Mouse (Mus musculus): ENCODE measurements at regions not wholly inside any gene's neighbourhood (a gene's known extent, or its start where the extent isn't known, plus 50 kb on each side); places are given as distances from the start of the nearest gene placed in this dataset.

DNA sequence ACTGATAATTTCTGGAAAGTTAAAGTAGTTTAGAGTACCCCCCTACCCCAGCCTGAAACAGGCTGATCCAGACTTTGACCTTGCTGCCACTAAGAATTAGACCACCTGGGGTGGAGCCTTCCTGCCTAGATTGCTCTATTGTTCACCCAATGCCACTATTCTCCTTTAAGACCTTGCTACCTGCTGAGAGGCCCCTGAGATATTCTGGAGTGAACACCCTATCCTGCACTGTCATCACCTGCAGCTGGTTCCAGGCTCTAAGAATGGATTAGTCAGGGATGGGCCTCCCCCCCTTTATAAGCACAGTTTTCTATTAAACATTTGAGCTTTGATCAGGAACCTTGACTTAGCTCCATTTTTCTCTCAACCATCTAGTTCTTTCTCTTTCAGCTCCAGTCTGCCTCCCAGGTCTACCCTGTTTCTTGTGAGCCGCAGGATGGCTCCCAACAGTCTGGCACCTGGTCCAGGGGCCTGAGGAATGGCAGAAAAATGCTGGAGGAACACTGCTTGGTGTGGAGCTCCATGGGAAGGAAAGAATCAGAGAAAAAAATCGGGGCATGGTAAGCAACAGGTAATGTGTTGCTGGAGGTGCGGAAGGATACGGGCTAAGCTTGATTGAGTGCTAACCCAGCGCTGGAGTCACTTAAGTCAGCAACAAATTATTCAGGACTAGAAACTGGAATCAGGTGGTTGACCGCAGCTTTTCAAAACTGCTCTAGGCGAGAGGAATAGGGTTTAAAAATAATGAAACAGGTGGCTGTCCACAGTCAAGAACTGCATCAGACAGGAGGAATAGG is 1073.7 kb upstream of the Gje1 start:
- DNase-seq (ENCODE audit: extremely low read depth), result no peak
- no peak overlapping the region for H3K9ac ChIP-seq (ENCODE audit: insufficient read depth, low read depth)
- in situ Hi-C loops (cut with MboI; ENCODE audit: low pct_ligation_motif_present, low pct_unique_long_range_greater_than_20kb, low sequenced_read_pairs), result no loop called here

DNA sequence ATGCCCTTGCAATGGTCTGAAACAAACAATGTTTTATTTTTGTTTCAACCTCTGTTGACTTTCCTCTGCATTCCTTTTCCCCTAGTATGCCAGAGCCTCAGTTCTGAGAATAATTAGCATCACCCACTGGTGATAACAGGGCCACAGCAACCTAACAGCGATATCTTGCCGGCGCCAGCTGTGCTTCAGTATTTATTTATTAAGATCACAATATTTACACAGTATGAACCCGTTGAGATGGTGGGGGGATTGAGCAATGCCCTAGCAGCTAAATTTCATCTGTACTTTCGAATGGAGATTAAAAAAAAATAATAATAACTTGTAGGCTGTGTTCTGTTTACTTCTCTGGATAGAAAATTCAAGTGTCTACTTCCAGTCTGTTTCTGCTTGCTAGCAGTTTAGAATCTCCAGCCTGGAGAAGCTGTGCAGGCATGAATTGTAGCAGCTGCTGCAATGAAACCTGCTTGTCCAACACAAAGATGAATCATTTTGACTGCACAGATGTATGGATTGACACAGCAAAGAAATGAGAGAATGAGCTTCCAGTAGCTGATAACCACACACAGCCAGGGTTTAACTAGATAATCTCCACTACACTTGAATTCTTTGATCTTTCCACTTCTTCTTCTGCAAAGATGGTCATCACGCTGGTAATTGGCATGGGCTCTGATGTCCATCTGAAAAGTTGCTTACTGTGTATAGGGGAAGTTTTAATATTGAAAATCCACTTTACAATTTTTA is 1042.1 kb upstream of the Gje1 start:
- dilution Hi-C loops (cut with MboI; ENCODE audit: extremely low pct_ligation_motif_present, extremely low pct_unique_long_range_greater_than_20kb, low sequenced_read_pairs) (no loop called here), in situ Hi-C loops (cut with MboI; ENCODE audit: low pct_ligation_motif_present, low pct_unique_long_range_greater_than_20kb, low sequenced_read_pairs) (no loop called here)
- H3K9me3 ChIP-seq (replicated peaks; ENCODE audit: low read length), result no peaks in the 10 kb centered on the region
- H3K4me2 ChIP-seq (ENCODE audit: insufficient read depth, low read depth, poor library complexity, severe bottlenecking), result no peak overlapping the region
- H3K9ac ChIP-seq (ENCODE audit: insufficient read depth, low read depth), result no peak overlapping the region
- TF ChIP-seq UBTF (IDR thresholded peaks at IDR 0.05; ENCODE audit: low read depth, low read length) (no peak), TCF12 (IDR thresholded peaks at IDR 0.05; ENCODE audit: low read depth, low read length) (no peak), IRF4 (IDR thresholded peaks at IDR 0.05; ENCODE audit: low read depth, low read length) (no peak), TBP (conservative IDR thresholded peaks at IDR 0.05; ENCODE audit: low read depth, low read length) (no peak), MEF2A (IDR thresholded peaks at IDR 0.05; ENCODE audit: borderline replicate concordance, low read depth, low read length) (no peak), USF1 (IDR thresholded peaks at IDR 0.05; ENCODE audit: low read depth, low read length) (no peak), SMC3 (IDR thresholded peaks at IDR 0.05; ENCODE audit: low read depth, low read length) (no peak), EP300 (IDR thresholded peaks at IDR 0.05; ENCODE audit: low read length) (no peak), CTCF (conservative IDR thresholded peaks at IDR 0.05 in 1 of 2, IDR thresholded peaks at IDR 0.05 in 1 of 2; ENCODE audit: low read depth in 2 of 2, low read length in 2 of 2) (no peak), KAT2A (IDR thresholded peaks at IDR 0.05; ENCODE audit: insufficient replicate concordance, low read length) (no peak)
- H3K27me3 ChIP-seq (replicated peaks), result no peaks in the 10 kb centered on the region
- H3K27ac ChIP-seq (ENCODE audit: insufficient read depth, low read depth), result no peak overlapping the region
- no peaks in the 10 kb centered on the region for H3K4me1 ChIP-seq (ENCODE audit: control insufficient read depth in 1 of 2, insufficient read depth in 2 of 2)
- no peak for DNase-seq (ENCODE audit: extremely low read depth)
- H3K36me3 ChIP-seq (replicated peaks in 1 of 2; ENCODE audit: control insufficient read depth in 1 of 2, insufficient read depth in 1 of 2, low read length in 1 of 2), result no peaks in the 10 kb centered on the region
- H3K79me2 ChIP-seq (replicated peaks; ENCODE audit: control insufficient read depth, extremely low read depth, insufficient read depth, poor library complexity, severe bottlenecking), result no peaks in the 10 kb centered on the region
- H3K4me3 ChIP-seq (replicated peaks in 1 of 3; ENCODE audit: low read depth in 2 of 3, low read length in 2 of 3, poor library complexity in 1 of 3), result no peak overlapping the region

More for the DNA sequence above, 1073.7 kb upstream of the Gje1 start:
- Histone ChIP-seq H3K79me2 (replicated peaks; ENCODE audit: control insufficient read depth, extremely low read depth, insufficient read depth, poor library complexity, severe bottlenecking) (no peaks in the 10 kb centered on the region), H3K9me3 (replicated peaks; ENCODE audit: low read length) (no peaks in the 10 kb centered on the region), H3K4me2 (ENCODE audit: insufficient read depth, low read depth, poor library complexity, severe bottlenecking) (no peak overlapping the region), H3K27me3 (replicated peaks) (no peaks in the 10 kb centered on the region), H3K36me3 (replicated peaks in 1 of 2; ENCODE audit: control insufficient read depth in 1 of 2, insufficient read depth in 1 of 2, low read length in 1 of 2) (no peaks in the 10 kb centered on the region), H3K4me3 (replicated peaks in 1 of 3; ENCODE audit: low read depth in 2 of 3, low read length in 2 of 3, poor library complexity in 1 of 3) (no peak overlapping the region), H3K27ac (ENCODE audit: insufficient read depth, low read depth) (no peak overlapping the region), H3K4me1 (ENCODE audit: control insufficient read depth in 1 of 2, insufficient read depth in 2 of 2) (no peaks in the 10 kb centered on the region)
- no peak for TF ChIP-seq JUN (IDR thresholded peaks at IDR 0.05; ENCODE audit: insufficient read depth, low read depth, low read length)
- TF ChIP-seq SMC3 (IDR thresholded peaks at IDR 0.05; ENCODE audit: low read depth, low read length), result no peak
- no peak for TF ChIP-seq NRF1 (IDR thresholded peaks at IDR 0.05; ENCODE audit: low read depth, low read length)
- TF ChIP-seq RAD21 (IDR thresholded peaks at IDR 0.05; ENCODE audit: low read depth, low read length), result no peak
- TF ChIP-seq E2F4 (IDR thresholded peaks at IDR 0.05; ENCODE audit: insufficient replicate concordance, low read depth, low read length), result no peak
- TF ChIP-seq USF1 (IDR thresholded peaks at IDR 0.05; ENCODE audit: low read depth, low read length), result no peak
- no peak for TF ChIP-seq BHLHE40 (IDR thresholded peaks at IDR 0.05; ENCODE audit: low read depth, low read length)
- no peak for TF ChIP-seq JUND (conservative IDR thresholded peaks at IDR 0.05; ENCODE audit: low read depth, low read length)
- no peak for TF ChIP-seq ZC3H11A (IDR thresholded peaks at IDR 0.05; ENCODE audit: low read depth, low read length)
- no peak for TF ChIP-seq UBTF (IDR thresholded peaks at IDR 0.05; ENCODE audit: low read depth, low read length)
- dilution Hi-C loops (cut with MboI; ENCODE audit: extremely low pct_ligation_motif_present, extremely low pct_unique_long_range_greater_than_20kb, low sequenced_read_pairs), result no loop called here

All from CH12.LX (cell line).